ENCODE assay signal across 8 mouse cellular contexts in genomic region chr12:24974446-24975114, GRCm38 (mm10). TPM values are rescaled to one million over a fixed set of nuclear protein-coding genes. Genes with fewer than 3 reads are reported as not detected.
A peak's percentile ranks its signal among the peaks of the same experiment; 100 is the strongest.
DNase-seq lines count a peak whose midpoint lies in the region; ATAC-seq and TF ChIP-seq lines count a peak whose summit lies in the region.

Gene Kidins220, plus strand, starts transcription at chr12:24974925.

- H3K9me3 ChIP-seq in heart, embryonic 10.5 days: no peaks in the 10 kb centered on the region
- no peaks in the 10 kb centered on the region for H3K9me3 ChIP-seq in kidney, embryonic 15.5 days (replicated peaks)

- DNase-seq in A20 (ENCODE audit: low read depth, low spot score) (peak; percentile 93), liver (peak; percentile 98)
- peak; percentile 98 for DNase-seq in heart, embryonic 10.5 days (ENCODE audit: low spot score)
- DNase-seq in spleen, postnatal 4 days (ENCODE audit: low spot score in 2 of 2): peak; percentile 96 to 99

- WGBS in heart, embryonic 10.5 days: 14% methylated on average over 29 of the region's 29 CpGs
- WGBS in kidney, embryonic 15.5 days: 15% methylated on average over 27 of the region's 29 CpGs

- H3K4me1 ChIP-seq in bone marrow macrophage, adult 2 months (ENCODE audit: control insufficient read depth, insufficient read depth, low read length): peaks cover 22% of the 10 kb centered on the region
- no peaks in the 10 kb centered on the region for H3K4me1 ChIP-seq in embryonic fibroblast, embryonic 13.5 days (ENCODE audit: control insufficient read depth, insufficient read depth, low read length)
- peaks cover 34% of the 10 kb centered on the region for H3K4me1 ChIP-seq in heart, embryonic 10.5 days
- H3K4me1 ChIP-seq in kidney, embryonic 15.5 days: peaks cover 29% of the 10 kb centered on the region

- peak; percentile 93 for ATAC-seq in kidney, embryonic 15.5 days (replicated peaks; ENCODE audit: low FRiP score)
- ATAC-seq in monocyte, adult 5-6 weeks (replicated peaks; ENCODE audit: insufficient number of reproducible peaks, low FRiP score, low TSS enrichment, poor library complexity, severe bottlenecking): peak; percentile 94

- peak within 1 kb of the TSS; percentile 99 for H3K4me3 ChIP-seq in bone marrow macrophage, adult 2 months (ENCODE audit: insufficient read depth, low read length)
- H3K4me3 ChIP-seq in embryonic fibroblast, embryonic 13.5 days (ENCODE audit: insufficient read depth, low read length): peak within 1 kb of the TSS; percentile 99
- peak within 1 kb of the TSS; percentile 91 for H3K4me3 ChIP-seq in heart, embryonic 10.5 days
- H3K4me3 ChIP-seq in kidney, embryonic 15.5 days (replicated peaks): peak within 1 kb of the TSS; percentile 89

- no peak for TF ChIP-seq POLR2A in bone marrow macrophage, adult 2 months (IDR thresholded peaks at IDR 0.05; ENCODE audit: borderline replicate concordance, low read depth, low read length)
- TF ChIP-seq POLR2A in embryonic fibroblast, embryonic 13.5 days (IDR thresholded peaks at IDR 0.05; ENCODE audit: low read depth, low read length): peak; percentile 95

- H3K36me3 ChIP-seq in heart, embryonic 10.5 days: peaks cover 2% of the 10 kb centered on the region; the same call in 1 of the 2 replicates
- H3K36me3 ChIP-seq in kidney, embryonic 15.5 days: peaks cover 8% of the 10 kb centered on the region; the same call in 1 of the 2 replicates

- H3K9ac ChIP-seq in kidney, embryonic 15.5 days: peak within 1 kb of the TSS; percentile 63

- H3K27me3 ChIP-seq in heart, embryonic 10.5 days (ENCODE audit: insufficient read depth, poor library complexity, severe bottlenecking): no peaks in the 10 kb centered on the region
- H3K27me3 ChIP-seq in kidney, embryonic 15.5 days: no peaks in the 10 kb centered on the region

- H3K4me2 ChIP-seq in kidney, embryonic 15.5 days: peak within 1 kb of the TSS; percentile 68

- peak within 1 kb of the TSS; percentile 92 for H3K27ac ChIP-seq in bone marrow macrophage, adult 2 months (ENCODE audit: insufficient read depth, low read depth, low read length)
- H3K27ac ChIP-seq in embryonic fibroblast, embryonic 13.5 days (ENCODE audit: insufficient read depth, low read length): peak within 1 kb of the TSS; percentile 64
- H3K27ac ChIP-seq in heart, embryonic 10.5 days: peak within 1 kb of the TSS; percentile 89
- H3K27ac ChIP-seq in kidney, embryonic 15.5 days: peak within 1 kb of the TSS; percentile 96

- TF ChIP-seq CTCF in bone marrow macrophage, adult 2 months (IDR thresholded peaks at IDR 0.05; ENCODE audit: low read depth, low read length): no peak
- no peak for TF ChIP-seq CTCF in embryonic fibroblast, embryonic 13.5 days (IDR thresholded peaks at IDR 0.05; ENCODE audit: borderline replicate concordance, insufficient read depth, low read length)

RNA-seq across cellular contexts. Expression of gene Kidins220, which starts in this region (rescaled TPM):
- polyA plus RNA-seq in bone marrow macrophage, adult 2 months (2012; ENCODE audit: insufficient read depth, insufficient read length, missing spikeins): 64.2 and 66.4 TPM in 2 replicates
- polyA plus RNA-seq in embryonic fibroblast, embryonic 13.5 days (2011; ENCODE audit: insufficient read length, low read depth, missing spikeins): 85.7 and 96.4 TPM in 2 replicates
- polyA plus RNA-seq in heart, embryonic 10.5 days (2016; fragmentation: Nextera tagmentation; extraction: Ambion mirVana): 31.7 and 33.0 TPM in 2 replicates
- polyA plus RNA-seq in kidney, embryonic 15.5 days (2015; fragmentation: Nextera tagmentation; extraction: Ambion mirVana): 28.6 and 31.1 TPM in 2 replicates
- total RNA-seq in monocyte, adult 5-6 weeks (2017): 66.5 to 142 TPM (median 122 TPM) in 3 replicates

Comparison
In these comparisons a context has a peak if more than half of its experiments do, and no peak if none do; other contexts are left out.
1. Peak in every context shown above with its lines: DNase-seq, ATAC-seq, H3K4me3 ChIP-seq and H3K27ac ChIP-seq.